Comparison of ENCODE assay signal across 21 mouse cellular contexts in genomic region chr9:69845210-69845609, GRCm38 (mm10).
A peak's percentile ranks its signal among the peaks of the same experiment; 100 is the strongest.
DNase-seq lines count a peak whose midpoint lies in the region; ATAC-seq lines count a peak whose summit lies in the region.
"Had no signal": no experiment of that assay in that cellular context is flagged by ENCODE, and none has a peak within 500 bp of the region (broad histone marks: within the 10 kb centered on the region; RNA-seq: fewer than 3 reads in every experiment).

No protein-coding gene starts in this region.

- no peaks in the 10 kb centered on the region for H3K9me3 ChIP-seq in hindbrain, embryonic 14.5 days (ENCODE audit: control insufficient read depth, low read length)
- H3K9me3 ChIP-seq in hindbrain, embryonic 10.5 days, result peaks cover 6% of the 10 kb centered on the region; the same call in 1 of the 2 replicates
- peaks cover 9% of the 10 kb centered on the region; the same call in 1 of the 2 replicates for H3K9me3 ChIP-seq in neural tube, embryonic 12.5 days
- H3K9me3 ChIP-seq in forebrain, embryonic 15.5 days, result no peaks in the 10 kb centered on the region
- H3K9me3 ChIP-seq: embryonic facial prominence, embryonic 12.5 days; heart, embryonic 15.5 days; hindbrain, embryonic 15.5 days had no signal

- DNase-seq in hindbrain, embryonic 14.5 days (ENCODE audit: low spot score), result no peak
- DNase-seq in hindbrain, embryonic 10.5 days (ENCODE audit: low spot score), result no peak
- no peak for DNase-seq in neural tube, embryonic 10.5 days (ENCODE audit: extremely low spot score, low spot score)
- no peak for DNase-seq in frontal cortex, postnatal 14 days (ENCODE audit: low spot score in 2 of 2)
- DNase-seq in testis, postnatal 10 days (ENCODE audit: low spot score), result no peak
- DNase-seq: adrenal gland, postnatal 14 days; cerebellum, adult 11-12 months; cerebellum, adult 9-10 months; cerebellum, postnatal 25 days; gastrocnemius, postnatal 14 days; heart, adult 2 months; heart, postnatal 14 days had no signal

- 0 out of 2 replicates have a peak, but pooled peaks cover 4% of the 10 kb centered on the region for H3K4me1 ChIP-seq in hindbrain, embryonic 14.5 days (replicated peaks; ENCODE audit: control insufficient read depth, insufficient read depth, low read length)
- H3K4me1 ChIP-seq in hindbrain, embryonic 10.5 days (replicated peaks), result no peaks in the 10 kb centered on the region
- no peaks in the 10 kb centered on the region for H3K4me1 ChIP-seq in neural tube, embryonic 12.5 days
- peaks cover 28% of the 10 kb centered on the region for H3K4me1 ChIP-seq in forebrain, embryonic 15.5 days
- H3K4me1 ChIP-seq: embryonic facial prominence, embryonic 12.5 days; heart, embryonic 15.5 days; hindbrain, embryonic 15.5 days had no signal

- H3K4me3 ChIP-seq in hindbrain, embryonic 14.5 days (replicated peaks; ENCODE audit: low read length), result no peak overlapping the region
- H3K4me3 ChIP-seq in hindbrain, embryonic 10.5 days, result no peak overlapping the region
- no peak overlapping the region for H3K4me3 ChIP-seq in neural tube, embryonic 12.5 days
- H3K4me3 ChIP-seq in forebrain, embryonic 15.5 days, result no peak overlapping the region
- H3K4me3 ChIP-seq: embryonic facial prominence, embryonic 12.5 days; heart, adult 2 months; heart, embryonic 15.5 days; hindbrain, embryonic 15.5 days had no signal

- no peaks in the 10 kb centered on the region; the same call in 1 of the 2 replicates for H3K27me3 ChIP-seq in hindbrain, embryonic 14.5 days (ENCODE audit: control insufficient read depth, insufficient read depth, low read length)
- no peaks in the 10 kb centered on the region for H3K27me3 ChIP-seq in hindbrain, embryonic 10.5 days (ENCODE audit: insufficient read depth, poor library complexity, severe bottlenecking)
- no peaks in the 10 kb centered on the region for H3K27me3 ChIP-seq in neural tube, embryonic 12.5 days (replicated peaks)
- peaks cover 41% of the 10 kb centered on the region for H3K27me3 ChIP-seq in forebrain, embryonic 15.5 days
- H3K27me3 ChIP-seq: CH12.LX; embryonic facial prominence, embryonic 12.5 days; heart, embryonic 15.5 days; hindbrain, embryonic 15.5 days; Patski had no signal

- no peak for ATAC-seq in hindbrain, embryonic 14.5 days (ENCODE audit: low FRiP score)
- 0 out of 2 replicates have a peak, but pooled peaks have one; percentile 41 for ATAC-seq in neural tube, embryonic 12.5 days (ENCODE audit: low FRiP score, low read depth)
- peak; percentile 32; the same call in 1 of the 2 replicates for ATAC-seq in forebrain, embryonic 15.5 days (replicated peaks)
- ATAC-seq: activated CD4-positive, CD25-positive, alpha-beta regulatory T cell, adult 4 months; Patski had no signal

- 53% methylated on average over 9 of the region's 9 CpGs for WGBS in hindbrain, embryonic 14.5 days
- WGBS in hindbrain, embryonic 10.5 days, result 87% methylated on average over 9 of the region's 9 CpGs
- 40% methylated on average over 9 of the region's 9 CpGs for WGBS in neural tube, embryonic 12.5 days
- WGBS in forebrain, embryonic 15.5 days, result 25% methylated on average over 9 of the region's 9 CpGs

- H3K4me2 ChIP-seq in hindbrain, embryonic 14.5 days (replicated peaks), result 0 out of 2 replicates have a peak overlapping the region, but pooled peaks have one; percentile 0
- no peak overlapping the region for H3K4me2 ChIP-seq in neural tube, embryonic 12.5 days (replicated peaks)
- peak overlapping the region; percentile 14; the same call in 1 of the 2 replicates for H3K4me2 ChIP-seq in forebrain, embryonic 15.5 days (replicated peaks)
- H3K4me2 ChIP-seq: embryonic facial prominence, embryonic 12.5 days; heart, embryonic 11.5 days; heart, embryonic 15.5 days; hindbrain, embryonic 15.5 days had no signal

- no peaks in the 10 kb centered on the region for H3K36me3 ChIP-seq in hindbrain, embryonic 14.5 days (replicated peaks; ENCODE audit: control insufficient read depth, insufficient read depth)
- H3K36me3 ChIP-seq in hindbrain, embryonic 10.5 days, result no peaks in the 10 kb centered on the region
- H3K36me3 ChIP-seq in neural tube, embryonic 12.5 days, result no peaks in the 10 kb centered on the region
- no peaks in the 10 kb centered on the region for H3K36me3 ChIP-seq in forebrain, embryonic 15.5 days
- H3K36me3 ChIP-seq: embryonic facial prominence, embryonic 12.5 days; heart, embryonic 15.5 days; hindbrain, embryonic 15.5 days had no signal

- H3K9ac ChIP-seq in hindbrain, embryonic 14.5 days, result no peak overlapping the region
- no peak overlapping the region for H3K9ac ChIP-seq in neural tube, embryonic 12.5 days
- H3K9ac ChIP-seq in forebrain, embryonic 15.5 days (replicated peaks), result no peak overlapping the region
- H3K9ac ChIP-seq: embryonic facial prominence, embryonic 12.5 days; heart, embryonic 15.5 days; hindbrain, embryonic 15.5 days had no signal

- H3K27ac ChIP-seq in hindbrain, embryonic 14.5 days, result no peak overlapping the region
- H3K27ac ChIP-seq in hindbrain, embryonic 10.5 days, result no peak overlapping the region
- H3K27ac ChIP-seq in neural tube, embryonic 12.5 days, result no peak overlapping the region
- no peak overlapping the region for H3K27ac ChIP-seq in forebrain, embryonic 15.5 days (replicated peaks)
- H3K27ac ChIP-seq: embryonic facial prominence, embryonic 12.5 days; heart, adult 2 months; heart, embryonic 15.5 days; hindbrain, embryonic 15.5 days had no signal
